ENCODE assay signal across 20 mouse cellular contexts in the genomic region with DNA sequence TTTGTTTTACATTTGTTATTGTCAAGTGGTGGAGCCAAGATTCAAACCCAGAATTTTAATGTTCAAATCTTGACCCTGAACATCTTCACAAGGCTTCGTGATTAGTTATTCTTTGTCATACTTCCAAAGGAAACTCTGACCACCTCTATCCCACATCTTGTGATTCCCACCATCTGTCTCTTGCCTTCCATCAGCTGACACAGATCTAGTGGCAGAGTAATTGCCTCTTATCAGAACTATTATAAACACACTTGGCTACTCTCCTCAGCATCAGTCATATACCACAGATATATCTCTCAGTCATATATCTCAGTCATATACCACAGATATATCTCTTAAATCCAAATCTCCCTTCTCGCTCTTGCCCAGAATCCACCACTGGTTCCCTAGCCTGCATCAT.
DNase-seq lines count a peak whose midpoint lies in the region; ATAC-seq and TF ChIP-seq lines count a peak whose summit lies in the region.
"Had no signal": no experiment of that assay in that cellular context is flagged by ENCODE, and none has a peak within 500 bp of the region (broad histone marks: within the 10 kb centered on the region; RNA-seq: fewer than 3 reads in every experiment).

No protein-coding gene starts in this region.

- H3K9me3 ChIP-seq in heart, embryonic 14.5 days (ENCODE audit: control insufficient read depth, low read length): no peaks in the 10 kb centered on the region
- H3K9me3 ChIP-seq in kidney, postnatal 0 days (replicated peaks; ENCODE audit: low read length): no peaks in the 10 kb centered on the region
- no peaks in the 10 kb centered on the region for H3K9me3 ChIP-seq in neural tube, embryonic 11.5 days (ENCODE audit: control insufficient read depth, low read length)
- H3K9me3 ChIP-seq in neural tube, embryonic 15.5 days (replicated peaks): no peaks in the 10 kb centered on the region
- H3K9me3 ChIP-seq: forebrain, embryonic 15.5 days; hindbrain, embryonic 13.5 days; stomach, embryonic 15.5 days had no signal

- no peak for ATAC-seq in heart, embryonic 14.5 days (ENCODE audit: insufficient number of reproducible peaks, insufficient read depth, low FRiP score, low read depth)
- ATAC-seq in kidney, postnatal 0 days (replicated peaks; ENCODE audit: low FRiP score, low read depth): no peak
- 0 out of 2 replicates have a peak, but pooled peaks have one; percentile 6 for ATAC-seq in neural tube, embryonic 11.5 days (ENCODE audit: insufficient read depth, low FRiP score, low TSS enrichment)
- ATAC-seq in neural tube, embryonic 15.5 days (ENCODE audit: low FRiP score): no peak
- ATAC-seq: inflammation-experienced regulatory T-cells, adult 6 months had no signal

- no peak overlapping the region for H3K4me2 ChIP-seq in heart, embryonic 14.5 days (ENCODE audit: low read length)
- H3K4me2 ChIP-seq in kidney, postnatal 0 days (ENCODE audit: low read length): no peak overlapping the region
- H3K4me2 ChIP-seq in neural tube, embryonic 11.5 days (ENCODE audit: low read depth): no peak overlapping the region
- no peak overlapping the region for H3K4me2 ChIP-seq in neural tube, embryonic 15.5 days
- H3K4me2 ChIP-seq: forebrain, embryonic 15.5 days; hindbrain, embryonic 13.5 days; stomach, embryonic 15.5 days had no signal

- peak overlapping the region; percentile 57 to 78; a peak in 3 of 4 replicates for H3K27ac ChIP-seq in heart, embryonic 14.5 days (replicated peaks in 1 of 2; ENCODE audit: control insufficient read depth in 1 of 2, insufficient read depth in 1 of 2, low read depth in 2 of 2, low read length in 2 of 2)
- H3K27ac ChIP-seq in kidney, postnatal 0 days: peak overlapping the region; percentile 51
- H3K27ac ChIP-seq in neural tube, embryonic 11.5 days (ENCODE audit: low read depth, low read length): no peak overlapping the region
- no peak overlapping the region for H3K27ac ChIP-seq in neural tube, embryonic 15.5 days (replicated peaks)
- H3K27ac ChIP-seq: forebrain, embryonic 15.5 days; hindbrain, embryonic 13.5 days; stomach, embryonic 15.5 days had no signal

- intact Hi-C loops in heart, postnatal 36 days (cut with DNase I): no loop called here

- H3K4me1 ChIP-seq in heart, embryonic 14.5 days (ENCODE audit: control insufficient read depth in 2 of 2, insufficient read depth in 2 of 2, low read length in 2 of 2): peaks cover 4 to 17% of the 10 kb centered on the region in 2 experiments; a peak in 3 of 4 replicates
- peaks cover 6% of the 10 kb centered on the region; the same call in 1 of the 2 replicates for H3K4me1 ChIP-seq in kidney, postnatal 0 days (replicated peaks; ENCODE audit: insufficient read depth, low read length)
- H3K4me1 ChIP-seq in neural tube, embryonic 11.5 days (ENCODE audit: control insufficient read depth, insufficient read depth, low read length): 0 out of 2 replicates have a peak, but pooled peaks cover 4% of the 10 kb centered on the region
- H3K4me1 ChIP-seq in neural tube, embryonic 15.5 days: no peaks in the 10 kb centered on the region

- WGBS in heart, embryonic 14.5 days: 80% methylated on average over 2 of the region's 2 CpGs
- WGBS in kidney, postnatal 0 days: 58% methylated on average over 2 of the region's 2 CpGs
- WGBS in neural tube, embryonic 11.5 days: 93% methylated on average over 2 of the region's 2 CpGs
- 88% methylated on average over 2 of the region's 2 CpGs for WGBS in neural tube, embryonic 15.5 days

- no peak overlapping the region for H3K4me3 ChIP-seq in heart, embryonic 14.5 days (ENCODE audit: control insufficient read depth in 1 of 2, insufficient read depth in 1 of 2, low read depth in 1 of 2, low read length in 2 of 2)
- no peak overlapping the region for H3K4me3 ChIP-seq in kidney, postnatal 0 days (replicated peaks; ENCODE audit: low read depth, low read length)
- H3K4me3 ChIP-seq in neural tube, embryonic 11.5 days (ENCODE audit: low read depth, low read length): no peak overlapping the region
- H3K4me3 ChIP-seq in neural tube, embryonic 15.5 days (replicated peaks): no peak overlapping the region
- H3K4me3 ChIP-seq: forebrain, embryonic 15.5 days; hindbrain, embryonic 13.5 days; myocyte; stomach, embryonic 15.5 days had no signal

- no peak for TF ChIP-seq CTCF in kidney, postnatal 0 days (IDR thresholded peaks at IDR 0.05; ENCODE audit: low read depth)

- no peaks in the 10 kb centered on the region for H3K36me3 ChIP-seq in heart, embryonic 14.5 days (ENCODE audit: control insufficient read depth, insufficient read depth, low read length)
- no peaks in the 10 kb centered on the region for H3K36me3 ChIP-seq in kidney, postnatal 0 days (ENCODE audit: insufficient read depth, low read length)
- no peaks in the 10 kb centered on the region for H3K36me3 ChIP-seq in neural tube, embryonic 11.5 days (ENCODE audit: control insufficient read depth, insufficient read depth, low read length)
- H3K36me3 ChIP-seq in neural tube, embryonic 15.5 days: no peaks in the 10 kb centered on the region
- H3K36me3 ChIP-seq: forebrain, embryonic 15.5 days; G1E; hindbrain, embryonic 13.5 days; stomach, embryonic 15.5 days had no signal

- H3K27me3 ChIP-seq in heart, embryonic 14.5 days (ENCODE audit: control insufficient read depth, insufficient read depth, low read length): no peaks in the 10 kb centered on the region
- no peaks in the 10 kb centered on the region for H3K27me3 ChIP-seq in kidney, postnatal 0 days (ENCODE audit: insufficient read depth, low read length)
- no peaks in the 10 kb centered on the region for H3K27me3 ChIP-seq in neural tube, embryonic 11.5 days (ENCODE audit: control insufficient read depth, insufficient read depth, low read length)
- no peaks in the 10 kb centered on the region for H3K27me3 ChIP-seq in neural tube, embryonic 15.5 days (replicated peaks)
- H3K27me3 ChIP-seq: CH12.LX; forebrain, embryonic 15.5 days; hindbrain, embryonic 13.5 days; Patski; stomach, embryonic 15.5 days had no signal

- H3K9ac ChIP-seq in heart, embryonic 14.5 days (ENCODE audit: low read length): no peak overlapping the region
- no peak overlapping the region for H3K9ac ChIP-seq in kidney, postnatal 0 days (ENCODE audit: low read depth, low read length)
- no peak overlapping the region for H3K9ac ChIP-seq in neural tube, embryonic 11.5 days (ENCODE audit: low read length)
- no peak overlapping the region for H3K9ac ChIP-seq in neural tube, embryonic 15.5 days (replicated peaks)
- H3K9ac ChIP-seq: forebrain, embryonic 15.5 days; hindbrain, embryonic 13.5 days; stomach, embryonic 15.5 days had no signal

- DNase-seq in heart, postnatal 36 days: no peak
- DNase-seq in kidney, postnatal 0 days (ENCODE audit: low spot score): peak; percentile 45
- no peak for DNase-seq in kidney, postnatal 25 days
- no peak for DNase-seq in neural tube, embryonic 11.5 days (ENCODE audit: low spot score)
- DNase-seq in layer of hippocampus, postnatal 10 days (ENCODE audit: low spot score in 2 of 2): no peak
- DNase-seq: adrenal gland, adult 8-10 months; B cell, adult 2 months; cerebellum, adult 11-12 months; right cerebral cortex, adult 18-20 months; thymus, postnatal 25 days had no signal

Comparison
In these comparisons a context has a peak if more than half of its experiments do, and no peak if none do; other contexts are left out.
1. H3K27ac ChIP-seq: peak in heart, embryonic 14.5 days (2 of 2) and kidney, postnatal 0 days (single experiment); none in neural tube, embryonic 11.5 days (single experiment) and neural tube, embryonic 15.5 days (single experiment).